ENCODE assay signal across 9 mouse cellular contexts in the genomic region with DNA sequence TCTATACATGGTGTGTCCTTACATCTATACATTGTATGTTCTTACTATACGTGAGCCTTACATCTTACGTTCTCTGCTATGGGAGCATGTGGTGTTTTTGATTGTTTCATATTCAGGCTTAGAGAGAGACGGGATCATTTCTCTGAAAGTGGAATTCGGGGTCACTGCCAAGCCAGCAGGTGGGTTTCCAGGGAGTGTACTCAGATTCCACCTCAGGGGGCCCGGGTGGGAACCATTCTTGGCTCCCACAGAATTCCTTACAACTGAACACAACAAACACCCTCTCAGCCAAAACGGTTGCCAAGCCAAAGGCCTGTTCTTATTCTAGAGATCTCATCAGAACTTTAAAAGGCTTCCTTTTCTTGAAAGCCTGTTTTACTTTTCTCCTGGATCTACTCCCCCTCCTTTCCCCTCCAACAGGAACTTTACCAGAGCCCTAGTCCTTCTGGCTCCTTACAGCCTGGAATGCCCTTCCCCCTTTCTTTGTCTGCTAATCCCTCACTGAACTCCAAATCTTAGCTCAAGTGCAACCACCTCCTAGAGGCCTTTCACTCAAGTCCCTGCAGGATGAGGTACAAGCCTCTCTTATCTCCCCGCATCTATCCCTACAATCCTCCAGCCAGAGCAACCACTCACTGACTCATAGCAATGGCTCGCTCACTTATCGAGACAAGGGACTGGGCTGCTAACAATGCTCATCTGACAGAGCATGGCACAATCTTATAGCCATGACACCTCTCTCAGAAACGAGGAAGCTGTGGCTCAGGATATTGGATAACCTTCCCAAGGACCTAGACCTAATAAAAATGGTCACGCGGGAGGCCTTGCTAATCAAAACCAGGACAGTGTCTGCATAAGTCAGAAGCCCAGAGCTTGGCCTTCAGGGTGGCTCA. TPM values are rescaled to one million over a fixed set of nuclear protein-coding genes. Genes with fewer than 3 reads are reported as not detected.
A peak's percentile ranks its signal among the peaks of the same experiment; 100 is the strongest.
DNase-seq lines count a peak whose midpoint lies in the region; ATAC-seq lines count a peak whose summit lies in the region.
"Had no signal": no experiment of that assay in that cellular context is flagged by ENCODE, and none has a peak within 500 bp of the region (broad histone marks: within the 10 kb centered on the region; RNA-seq: fewer than 3 reads in every experiment).

No protein-coding gene starts in this region.

- WGBS in embryonic facial prominence, embryonic 14.5 days, result 29% methylated on average over 12 of the region's 12 CpGs
- WGBS in limb, embryonic 15.5 days, result 21% methylated on average over 12 of the region's 12 CpGs

- H3K9ac ChIP-seq in embryonic facial prominence, embryonic 14.5 days (ENCODE audit: low read depth, low read length), result no peak overlapping the region
- H3K9ac ChIP-seq in limb, embryonic 15.5 days, result no peak overlapping the region

- intact Hi-C loops in heart, postnatal 25 days (cut with DNase I), result no loop called here
- intact Hi-C loops in left cerebral cortex, postnatal 36 days (cut with DNase I), result no loop called here

- H3K9me3 ChIP-seq in embryonic facial prominence, embryonic 14.5 days (ENCODE audit: control insufficient read depth, low read length), result no peaks in the 10 kb centered on the region
- H3K9me3 ChIP-seq in limb, embryonic 15.5 days, result no peaks in the 10 kb centered on the region

- no peak overlapping the region for H3K4me3 ChIP-seq in embryonic facial prominence, embryonic 14.5 days (ENCODE audit: low read depth, low read length)
- no peak overlapping the region for H3K4me3 ChIP-seq in limb, embryonic 15.5 days

- H3K36me3 ChIP-seq in embryonic facial prominence, embryonic 14.5 days (ENCODE audit: control insufficient read depth, insufficient read depth, low read length), result no peaks in the 10 kb centered on the region
- H3K36me3 ChIP-seq in limb, embryonic 15.5 days, result no peaks in the 10 kb centered on the region

- H3K27me3 ChIP-seq in embryonic facial prominence, embryonic 14.5 days (replicated peaks; ENCODE audit: control insufficient read depth, insufficient read depth, low read length), result no peaks in the 10 kb centered on the region
- no peaks in the 10 kb centered on the region for H3K27me3 ChIP-seq in limb, embryonic 15.5 days

- no peak overlapping the region for H3K4me2 ChIP-seq in embryonic facial prominence, embryonic 14.5 days (ENCODE audit: low read depth, low read length)
- H3K4me2 ChIP-seq in limb, embryonic 15.5 days, result no peak overlapping the region

- ATAC-seq in embryonic facial prominence, embryonic 14.5 days (ENCODE audit: low read depth), result peak; percentile 81
- ATAC-seq in limb, embryonic 15.5 days (ENCODE audit: insufficient number of reproducible peaks, low FRiP score, low TSS enrichment, low read depth), result peak; percentile 55; the same call in 1 of the 2 replicates

- DNase-seq in heart, adult 11 months, result peak; percentile 66
- no peak for DNase-seq in heart, postnatal 25 days (ENCODE audit: low spot score)
- peak; percentile 23 for DNase-seq in Muller cell, postnatal 12 days (ENCODE audit: inconsistent ontology term)
- peak; percentile 75 for DNase-seq in embryonic facial prominence, embryonic 14.5 days (ENCODE audit: low spot score)
- no peak for DNase-seq in spleen, adult 12 weeks (ENCODE audit: low spot score)
- no peak for DNase-seq in left cerebral cortex, postnatal 36 days (ENCODE audit: low spot score in 2 of 2)
- DNase-seq in ovary, postnatal 14 days (ENCODE audit: low spot score), result no peak

- peak overlapping the region; percentile 42 for H3K27ac ChIP-seq in embryonic facial prominence, embryonic 14.5 days (replicated peaks; ENCODE audit: low read depth, low read length)
- peak overlapping the region; percentile 79 for H3K27ac ChIP-seq in limb, embryonic 15.5 days
- H3K27ac ChIP-seq: macrophage had no signal

- H3K4me1 ChIP-seq in embryonic facial prominence, embryonic 14.5 days (ENCODE audit: control insufficient read depth, insufficient read depth, low read length), result no peaks in the 10 kb centered on the region
- H3K4me1 ChIP-seq in limb, embryonic 15.5 days, result peaks cover 13% of the 10 kb centered on the region

RNA-seq across cellular contexts. Expression of gene Gtf2h2, which starts 24.1 kb away (rescaled TPM):
- total RNA-seq in heart, postnatal 25 days (2021), result 10 to 100 TPM; 19.7 to 20.2 TPM
- polyA plus RNA-seq in embryonic facial prominence, embryonic 14.5 days (2014; fragmentation: Nextera tagmentation; extraction: Ambion mirVana), result 49.3 and 54.5 TPM in 2 replicates
- 62.3 and 64.4 TPM in 2 replicates for polyA plus RNA-seq in limb, embryonic 15.5 days (2015; fragmentation: Nextera tagmentation; extraction: Ambion mirVana)
- total RNA-seq in left cerebral cortex, postnatal 36 days (2021), result 10 to 100 TPM; 34.0 to 43.0 TPM

RNA-seq across cellular contexts. Expression of gene Ocln, which starts 36.1 kb away (rescaled TPM):
- total RNA-seq in heart, postnatal 25 days (2021), result under 1 TPM; 0.36 to 0.49 TPM
- 7.1 and 7.4 TPM in 2 replicates for polyA plus RNA-seq in embryonic facial prominence, embryonic 14.5 days (2014; fragmentation: Nextera tagmentation; extraction: Ambion mirVana)
- polyA plus RNA-seq in limb, embryonic 15.5 days (2015; fragmentation: Nextera tagmentation; extraction: Ambion mirVana), result 11.6 and 12.1 TPM in 2 replicates
- total RNA-seq in left cerebral cortex, postnatal 36 days (2021), result 1 to 10 TPM; 8.2 to 8.5 TPM
- polyA plus RNA-seq: macrophage had no signal

Comparison
In these comparisons a context has a peak if more than half of its experiments do, and no peak if none do; other contexts are left out.
1. DNase-seq: peak in heart, adult 11 months (single experiment), Muller cell, postnatal 12 days (single experiment) and embryonic facial prominence, embryonic 14.5 days (single experiment); none in heart, postnatal 25 days (single experiment), spleen, adult 12 weeks (single experiment), left cerebral cortex, postnatal 36 days (0 of 2) and ovary, postnatal 14 days (single experiment).
2. RNA of gene Ocln, which starts 36.1 kb away (total RNA-seq): 8.2 to 8.5 TPM in left cerebral cortex, postnatal 36 days; 0.36 to 0.49 TPM in heart, postnatal 25 days; every median in the first group is over 4 times any median in the second.